Mouse (Mus musculus): Measurements from ENCODE around the gene Tor4a. TPM values are rescaled to one million over a fixed set of nuclear protein-coding genes. Genes with fewer than 3 reads are reported as not detected.
A peak's percentile ranks its signal among the peaks of the same experiment; 100 is the strongest.

Tor4a gene
- polyA plus RNA-seq, 1 experiment from 2014 or later = 16.8 TPM

GRCm38 (mm10) chr2:25182664-25183063, 14.0 kb downstream of the Tor4a start:
- Histone ChIP-seq H3K27me3 (ENCODE audit: insufficient read depth, low read length) (peaks cover 38% of the 10 kb centered on the region), H3K36me3 (ENCODE audit: insufficient read depth, low read length) (peaks cover 2% of the 10 kb centered on the region; the same call in 1 of the 2 replicates)

DNA sequence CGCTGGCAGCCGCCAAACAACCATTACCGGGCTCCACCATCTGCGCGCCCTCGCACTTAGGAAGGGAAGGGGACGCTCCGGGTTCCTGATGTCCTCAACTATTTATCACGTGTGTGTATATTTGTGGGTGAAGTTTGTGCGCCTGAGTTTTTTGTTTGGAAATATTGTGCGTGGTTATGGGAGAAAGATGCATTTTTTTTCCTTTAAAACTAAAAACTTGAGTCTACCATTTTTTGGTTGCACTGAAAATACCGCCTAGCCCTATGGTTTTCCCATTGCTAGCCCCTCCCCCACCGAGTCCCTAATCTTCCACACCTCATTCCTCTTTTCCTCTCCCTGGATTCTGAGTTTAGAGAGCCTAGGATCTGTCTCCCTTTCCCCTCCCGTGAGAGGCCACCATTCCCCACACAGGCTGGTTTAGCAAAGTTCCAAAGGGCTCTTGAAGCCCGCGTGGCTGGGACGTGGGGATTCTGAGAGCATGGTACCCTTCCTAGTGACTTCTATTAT, 14.7 kb downstream of the Tor4a start:
- under 1% methylated on average over 17 of the region's 17 CpGs for WGBS
- H3K27me3 ChIP-seq (ENCODE audit: insufficient read depth, low read length) = peaks cover 38% of the 10 kb centered on the region

More at GRCm38 (mm10) chr2:25182664-25183063, 14.0 kb downstream of the Tor4a start:
- H3K4me2 ChIP-seq (replicated peaks; ENCODE audit: low read depth, low read length) = peak overlapping the region; percentile 87
- no peaks in the 10 kb centered on the region for H3K9me3 ChIP-seq (ENCODE audit: low read length)
- H3K4me3 ChIP-seq (ENCODE audit: low read length) = peak overlapping the region; percentile 67
- no peak for ATAC-seq (ENCODE audit: low FRiP score, low TSS enrichment)
- no peak overlapping the region for H3K27ac ChIP-seq (ENCODE audit: low read length)
- peak overlapping the region; percentile 17; the same call in 1 of the 2 replicates for H3K9ac ChIP-seq (replicated peaks; ENCODE audit: low read length)
- H3K4me1 ChIP-seq (ENCODE audit: insufficient read depth, low read length) = peaks cover 64% of the 10 kb centered on the region
- 21% methylated on average over 6 of the region's 6 CpGs for WGBS

DNA sequence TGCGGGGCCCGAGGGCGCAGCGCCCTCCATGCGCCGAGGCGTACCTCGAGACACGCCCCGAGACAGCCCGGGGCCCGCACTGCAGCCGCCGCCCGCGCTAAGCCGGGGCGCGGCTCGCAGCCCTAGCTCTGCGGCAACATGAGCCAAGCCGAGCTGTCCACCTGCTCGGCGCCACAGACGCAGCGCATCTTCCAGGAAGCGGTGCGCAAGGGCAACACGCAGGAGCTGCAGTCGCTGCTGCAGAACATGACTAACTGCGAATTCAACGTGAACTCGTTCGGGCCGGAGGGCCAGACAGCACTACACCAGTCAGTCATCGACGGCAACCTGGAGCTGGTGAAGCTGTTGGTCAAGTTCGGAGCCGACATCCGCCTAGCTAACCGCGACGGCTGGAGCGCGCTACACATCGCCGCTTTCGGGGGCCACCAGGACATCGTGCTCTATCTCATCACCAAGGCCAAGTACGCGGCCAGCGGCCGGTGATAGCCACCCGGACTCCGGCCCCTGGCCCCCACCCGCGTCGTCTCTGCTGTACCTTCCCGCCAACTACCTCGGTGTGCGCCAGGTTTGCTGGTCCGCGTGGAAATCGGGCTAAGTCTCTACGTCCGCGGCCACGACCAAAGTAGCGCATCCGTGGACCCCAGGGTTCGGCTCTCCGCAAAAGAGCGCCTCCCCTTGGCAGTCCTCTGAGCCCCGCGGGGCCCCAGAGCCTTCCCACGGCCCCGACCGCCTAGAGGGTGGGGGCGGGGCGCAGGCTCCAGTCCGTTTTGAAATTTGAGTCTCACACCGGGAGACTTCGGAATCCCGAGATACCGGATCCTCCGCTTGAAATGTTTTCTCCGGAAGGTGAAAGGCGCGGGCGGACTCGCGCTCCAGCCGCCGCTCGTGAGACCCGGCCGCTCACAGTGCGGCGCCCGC, 15.5 kb downstream of the Tor4a start:
- no peaks in the 10 kb centered on the region for H3K9me3 ChIP-seq (ENCODE audit: low read length)
- peak overlapping the region; percentile 76 for H3K9ac ChIP-seq (replicated peaks; ENCODE audit: low read length)
- peak overlapping the region; percentile 87 for H3K4me2 ChIP-seq (replicated peaks; ENCODE audit: low read depth, low read length)
- H3K27ac ChIP-seq (ENCODE audit: low read length) = peak overlapping the region; percentile 91
- peak; percentile 17; the same call in 1 of the 2 replicates for ATAC-seq (ENCODE audit: low FRiP score, low TSS enrichment)
- peaks cover 38% of the 10 kb centered on the region for H3K27me3 ChIP-seq (ENCODE audit: insufficient read depth, low read length)
- H3K4me3 ChIP-seq (ENCODE audit: low read length) = peak overlapping the region; percentile 67
- H3K4me1 ChIP-seq (ENCODE audit: insufficient read depth, low read length) = peaks cover 78% of the 10 kb centered on the region
- under 1% methylated on average over 94 of the region's 100 CpGs for WGBS
- peaks cover 2% of the 10 kb centered on the region; the same call in 1 of the 2 replicates for H3K36me3 ChIP-seq (ENCODE audit: insufficient read depth, low read length)

More for the DNA sequence above, 14.7 kb downstream of the Tor4a start:
- peak overlapping the region; percentile 87 for H3K4me2 ChIP-seq (replicated peaks; ENCODE audit: low read depth, low read length)
- ATAC-seq (ENCODE audit: low FRiP score, low TSS enrichment) = no peak
- peak overlapping the region; percentile 91 for H3K27ac ChIP-seq (ENCODE audit: low read length)
- H3K36me3 ChIP-seq (ENCODE audit: insufficient read depth, low read length) = peaks cover 2% of the 10 kb centered on the region; the same call in 1 of the 2 replicates
- H3K4me1 ChIP-seq (ENCODE audit: insufficient read depth, low read length) = peaks cover 72% of the 10 kb centered on the region
- H3K9ac ChIP-seq (replicated peaks; ENCODE audit: low read length) = peak overlapping the region; percentile 76
- no peaks in the 10 kb centered on the region for H3K9me3 ChIP-seq (ENCODE audit: low read length)
- H3K4me3 ChIP-seq (ENCODE audit: low read length) = peak overlapping the region; percentile 67

- H3K4me1 ChIP-seq (ENCODE audit: insufficient read depth, low read length) = peaks cover 78% of the 10 kb centered on the region
- ATAC-seq (ENCODE audit: low FRiP score, low TSS enrichment) = peak; percentile 89
- peaks cover 2% of the 10 kb centered on the region; the same call in 1 of the 2 replicates for H3K36me3 ChIP-seq (ENCODE audit: insufficient read depth, low read length)
- H3K4me3 ChIP-seq (ENCODE audit: low read length) = peak within 1 kb of the TSS; percentile 67
- WGBS = 0% methylated on average over 35 of the region's 35 CpGs
- peak within 1 kb of the TSS; percentile 87 for H3K4me2 ChIP-seq (replicated peaks; ENCODE audit: low read depth, low read length)
- H3K27me3 ChIP-seq (ENCODE audit: insufficient read depth, low read length) = peaks cover 38% of the 10 kb centered on the region
- H3K27ac ChIP-seq (ENCODE audit: low read length) = peak within 1 kb of the TSS; percentile 91
- H3K9me3 ChIP-seq (ENCODE audit: low read length) = no peaks in the 10 kb centered on the region
- peak within 1 kb of the TSS; percentile 76 for H3K9ac ChIP-seq (replicated peaks; ENCODE audit: low read length)
Observed at GRCm38 (mm10) chr2:25180478-25180903, 16.2 kb downstream of the Tor4a start, which contains the start of gene Nrarp. Nrarp (plus strand) TSS chr2:25180758.

DNA sequence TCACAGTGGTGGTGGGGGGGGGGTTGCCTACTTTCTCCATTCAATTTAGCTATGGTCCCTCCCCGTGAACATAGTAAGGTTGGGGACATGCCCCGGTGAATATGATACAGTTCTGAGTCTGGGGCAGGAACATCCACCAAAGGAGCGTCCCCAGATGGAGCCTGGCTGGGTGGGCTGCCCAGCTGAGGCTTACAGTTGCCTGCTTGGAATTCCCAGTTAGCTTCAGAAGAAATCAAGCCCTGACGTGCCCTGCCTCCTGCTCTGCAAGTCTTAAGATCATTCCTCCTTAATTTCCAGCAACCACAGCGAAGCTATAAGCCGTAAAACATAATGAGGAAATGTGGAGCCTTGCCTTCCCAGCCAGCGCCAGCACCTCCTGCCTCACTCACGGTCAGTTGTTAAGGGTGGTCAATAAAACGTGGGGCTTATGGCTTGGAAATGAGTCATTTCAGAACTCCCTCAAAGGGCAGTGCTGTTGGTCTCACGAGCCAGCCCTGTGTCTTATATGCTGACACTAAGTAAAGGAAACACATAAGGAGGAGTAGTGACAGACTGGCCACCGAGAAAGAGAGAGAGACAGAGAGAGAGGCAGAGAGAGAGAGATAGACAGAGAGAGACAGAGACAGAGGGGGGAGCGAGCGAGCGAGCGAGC, 17.0 kb downstream of the Tor4a start:
- peak overlapping the region; percentile 59 for H3K9ac ChIP-seq (replicated peaks; ENCODE audit: low read length)

GRCm38 (mm10) chr2:25178285-25178972, 18.3 kb downstream of the Tor4a start:
- H3K4me2 ChIP-seq (replicated peaks; ENCODE audit: low read depth, low read length) = peak overlapping the region; percentile 2; the same call in 1 of the 2 replicates
- H3K4me1 ChIP-seq (ENCODE audit: insufficient read depth, low read length) = peaks cover 75% of the 10 kb centered on the region
- H3K4me3 ChIP-seq (ENCODE audit: low read length) = no peak overlapping the region
- peak overlapping the region; percentile 25; the same call in 1 of the 2 replicates for H3K9ac ChIP-seq (replicated peaks; ENCODE audit: low read length)
- H3K36me3 ChIP-seq (ENCODE audit: insufficient read depth, low read length) = no peaks in the 10 kb centered on the region
- 25% methylated on average over 10 of the region's 10 CpGs for WGBS
- no peak for ATAC-seq (ENCODE audit: low FRiP score, low TSS enrichment)
- H3K9me3 ChIP-seq (ENCODE audit: low read length) = no peaks in the 10 kb centered on the region
- peak overlapping the region; percentile 91 for H3K27ac ChIP-seq (ENCODE audit: low read length)
- H3K27me3 ChIP-seq (ENCODE audit: insufficient read depth, low read length) = peaks cover 32% of the 10 kb centered on the region

More for the DNA sequence above, 17.0 kb downstream of the Tor4a start:
- peak overlapping the region; percentile 63 for H3K27ac ChIP-seq (ENCODE audit: low read length)
- peaks cover 37% of the 10 kb centered on the region for H3K27me3 ChIP-seq (ENCODE audit: insufficient read depth, low read length)
- H3K4me1 ChIP-seq (ENCODE audit: insufficient read depth, low read length) = peaks cover 78% of the 10 kb centered on the region
- peak overlapping the region; percentile 87 for H3K4me2 ChIP-seq (replicated peaks; ENCODE audit: low read depth, low read length)
- H3K4me3 ChIP-seq (ENCODE audit: low read length) = peak overlapping the region; percentile 67
- WGBS = 20% methylated on average over 15 of the region's 15 CpGs
- H3K36me3 ChIP-seq (ENCODE audit: insufficient read depth, low read length) = peaks cover 2% of the 10 kb centered on the region; the same call in 1 of the 2 replicates
- no peaks in the 10 kb centered on the region for H3K9me3 ChIP-seq (ENCODE audit: low read length)
- ATAC-seq (ENCODE audit: low FRiP score, low TSS enrichment) = no peak

DNA sequence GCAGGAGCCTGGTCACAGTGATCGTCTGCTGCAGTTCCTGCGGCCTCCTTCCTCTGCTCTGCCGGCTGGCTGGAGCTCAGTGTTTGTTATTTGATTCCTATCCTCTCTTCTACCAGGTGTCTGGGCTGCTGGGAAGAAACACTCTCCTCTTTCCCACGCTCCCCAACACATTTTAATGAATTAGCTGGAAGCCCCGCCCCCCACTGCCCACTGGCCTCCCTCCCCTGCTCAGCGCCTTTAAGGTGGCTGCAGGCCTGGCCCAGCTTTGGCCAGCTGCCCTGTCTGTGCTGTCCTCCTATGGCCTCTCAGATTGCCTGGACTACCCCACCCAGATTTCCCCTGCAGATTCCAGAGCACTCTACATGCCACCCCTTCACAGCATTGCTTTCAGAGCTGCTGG, 19.0 kb downstream of the Tor4a start:
- H3K4me3 ChIP-seq (ENCODE audit: low read length) = peak overlapping the region; percentile 8
- WGBS = 3% methylated on average over 6 of the region's 6 CpGs

DNA sequence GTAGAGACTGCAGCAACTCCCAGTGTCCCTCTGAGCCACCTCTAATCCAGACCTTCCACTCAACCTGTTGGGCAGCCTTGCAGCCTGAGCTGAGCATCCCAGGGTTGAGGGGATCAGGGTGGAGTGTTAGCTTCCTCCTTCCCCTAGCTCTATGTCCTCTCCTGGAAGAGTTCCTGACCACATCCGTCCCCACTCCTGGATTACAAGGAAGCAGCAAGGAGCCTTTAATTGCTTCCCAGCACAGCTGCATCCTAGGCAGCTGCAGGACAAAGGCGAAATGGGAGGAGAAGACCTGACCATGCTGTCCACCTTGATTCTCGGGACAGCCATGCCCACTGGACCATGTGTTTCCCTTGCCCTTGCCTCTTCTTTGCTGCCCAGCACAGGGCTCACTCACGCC, 19.6 kb downstream of the Tor4a start:
- H3K4me2 ChIP-seq (replicated peaks; ENCODE audit: low read depth, low read length) = peak overlapping the region; percentile 44
- no peaks in the 10 kb centered on the region for H3K36me3 ChIP-seq (ENCODE audit: insufficient read depth, low read length)
- H3K9me3 ChIP-seq (ENCODE audit: low read length) = no peaks in the 10 kb centered on the region
- peaks cover 79% of the 10 kb centered on the region for H3K4me1 ChIP-seq (ENCODE audit: insufficient read depth, low read length)
- 19% methylated on average over 4 of the region's 4 CpGs for WGBS
- ATAC-seq (ENCODE audit: low FRiP score, low TSS enrichment) = no peak
- H3K27ac ChIP-seq (ENCODE audit: low read length) = peak overlapping the region; percentile 91
- peaks cover 23% of the 10 kb centered on the region for H3K27me3 ChIP-seq (ENCODE audit: insufficient read depth, low read length)
- H3K9ac ChIP-seq (replicated peaks; ENCODE audit: low read length) = peak overlapping the region; percentile 40
- H3K4me3 ChIP-seq (ENCODE audit: low read length) = peak overlapping the region; percentile 8

More for the DNA sequence above, 19.0 kb downstream of the Tor4a start:
- ATAC-seq (ENCODE audit: low FRiP score, low TSS enrichment) = peak; percentile 63
- peak overlapping the region; percentile 40; the same call in 1 of the 2 replicates for H3K9ac ChIP-seq (replicated peaks; ENCODE audit: low read length)
- peak overlapping the region; percentile 44 for H3K4me2 ChIP-seq (replicated peaks; ENCODE audit: low read depth, low read length)
- peaks cover 25% of the 10 kb centered on the region for H3K27me3 ChIP-seq (ENCODE audit: insufficient read depth, low read length)
- H3K4me1 ChIP-seq (ENCODE audit: insufficient read depth, low read length) = peaks cover 75% of the 10 kb centered on the region
- no peaks in the 10 kb centered on the region for H3K9me3 ChIP-seq (ENCODE audit: low read length)
- peak overlapping the region; percentile 91 for H3K27ac ChIP-seq (ENCODE audit: low read length)
- no peaks in the 10 kb centered on the region for H3K36me3 ChIP-seq (ENCODE audit: insufficient read depth, low read length)

GRCm38 (mm10) chr2:25176573-25176972, 20.1 kb downstream of the Tor4a start:
- 44% methylated on average over 6 of the region's 6 CpGs for WGBS
- ATAC-seq (ENCODE audit: low FRiP score, low TSS enrichment) = no peak
- Histone ChIP-seq H3K4me1 (ENCODE audit: insufficient read depth, low read length) (peaks cover 77% of the 10 kb centered on the region), H3K27me3 (ENCODE audit: insufficient read depth, low read length) (peaks cover 21% of the 10 kb centered on the region), H3K27ac (ENCODE audit: low read length) (peak overlapping the region; percentile 91), H3K36me3 (ENCODE audit: insufficient read depth, low read length) (no peaks in the 10 kb centered on the region), H3K9ac (replicated peaks; ENCODE audit: low read length) (peak overlapping the region; percentile 40), H3K4me2 (replicated peaks; ENCODE audit: low read depth, low read length) (peak overlapping the region; percentile 44), H3K9me3 (ENCODE audit: low read length) (no peaks in the 10 kb centered on the region), H3K4me3 (ENCODE audit: low read length) (no peak overlapping the region; the same call in 1 of the 2 replicates)
